Comparison of ENCODE assay signal across 7 mouse cellular contexts in the genomic region with DNA sequence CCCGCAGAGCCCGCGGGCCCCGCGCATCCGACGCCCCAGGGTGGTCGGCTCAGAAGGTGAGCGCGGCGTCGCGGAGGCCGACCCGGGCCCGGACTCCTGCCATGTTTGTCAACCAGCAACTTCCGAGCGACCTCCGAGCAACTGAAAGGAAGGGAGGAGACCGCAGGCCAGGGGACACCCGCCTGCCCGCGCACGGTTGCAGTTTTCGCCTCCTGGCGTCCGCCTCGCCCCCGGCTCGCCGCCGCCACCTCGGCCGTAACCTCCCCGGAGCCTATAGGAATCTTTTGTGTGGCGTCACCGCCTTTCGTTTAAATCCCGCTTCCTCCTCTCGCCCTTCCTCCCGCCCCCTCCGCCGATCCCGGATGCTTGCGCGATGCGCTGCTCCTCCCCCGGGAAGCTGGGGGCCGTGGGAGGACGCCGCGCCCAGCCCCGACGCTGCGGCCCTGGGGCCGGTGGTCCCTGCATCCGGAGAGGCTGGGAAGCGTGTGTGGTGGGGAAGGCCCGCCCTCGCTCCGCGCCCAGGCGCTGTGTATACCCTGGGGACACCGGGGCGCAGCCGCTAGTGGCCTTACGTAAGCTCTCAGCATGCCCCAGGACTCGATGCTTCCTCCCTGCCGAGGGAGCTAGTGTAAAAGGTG. TPM values are rescaled to one million over a fixed set of nuclear protein-coding genes. Genes with fewer than 3 reads are reported as not detected.
DNase-seq lines count a peak whose midpoint lies in the region; ATAC-seq and TF ChIP-seq lines count a peak whose summit lies in the region.

A gene (minus strand): TSS at position 285 of the 638 bp plus-strand sequence.
A gene (plus strand): TSS at position 446 of the 638 bp plus-strand sequence.

- peaks cover 9% of the 10 kb centered on the region for H3K4me1 ChIP-seq in embryonic facial prominence, embryonic 11.5 days (ENCODE audit: control insufficient read depth, insufficient read depth, low read length)
- peaks cover 53% of the 10 kb centered on the region for H3K4me1 ChIP-seq in limb, embryonic 12.5 days (replicated peaks)
- peaks cover 47% of the 10 kb centered on the region for H3K4me1 ChIP-seq in midbrain, embryonic 15.5 days
- peaks cover 8% of the 10 kb centered on the region for H3K4me1 ChIP-seq in spleen, adult 2 months (ENCODE audit: control insufficient read depth, insufficient read depth, insufficient read length)

- peak within 1 kb of the TSS; percentile 94 for H3K27ac ChIP-seq in embryonic facial prominence, embryonic 11.5 days (replicated peaks; ENCODE audit: low read depth, low read length)
- H3K27ac ChIP-seq in limb, embryonic 12.5 days: peak within 1 kb of the TSS; percentile 97
- H3K27ac ChIP-seq in midbrain, embryonic 15.5 days: peak within 1 kb of the TSS; percentile 92
- peak within 1 kb of the TSS; percentile 87 for H3K27ac ChIP-seq in spleen, adult 2 months (ENCODE audit: insufficient read depth, low read length)

- peak within 1 kb of the TSS; percentile 90 for H3K4me3 ChIP-seq in embryonic facial prominence, embryonic 11.5 days (ENCODE audit: low read depth, low read length)
- peak within 1 kb of the TSS; percentile 85 for H3K4me3 ChIP-seq in limb, embryonic 12.5 days (replicated peaks)
- H3K4me3 ChIP-seq in midbrain, embryonic 15.5 days: peak within 1 kb of the TSS; percentile 82
- peak within 1 kb of the TSS; percentile 82 for H3K4me3 ChIP-seq in spleen, adult 2 months (ENCODE audit: extremely low read depth, insufficient read depth, insufficient read length)

- no peaks in the 10 kb centered on the region for H3K27me3 ChIP-seq in embryonic facial prominence, embryonic 11.5 days (ENCODE audit: control insufficient read depth, insufficient read depth, low read length)
- H3K27me3 ChIP-seq in limb, embryonic 12.5 days: no peaks in the 10 kb centered on the region
- H3K27me3 ChIP-seq in midbrain, embryonic 15.5 days (replicated peaks): no peaks in the 10 kb centered on the region
- no peaks in the 10 kb centered on the region for H3K27me3 ChIP-seq in spleen, adult 2 months (ENCODE audit: control insufficient read depth, insufficient read depth, low read length)

- peak within 1 kb of the TSS; percentile 88 for H3K4me2 ChIP-seq in embryonic facial prominence, embryonic 11.5 days (ENCODE audit: low read depth, low read length)
- H3K4me2 ChIP-seq in limb, embryonic 12.5 days: peak within 1 kb of the TSS; percentile 97
- H3K4me2 ChIP-seq in midbrain, embryonic 15.5 days: peak within 1 kb of the TSS; percentile 67

- H3K36me3 ChIP-seq in embryonic facial prominence, embryonic 11.5 days (replicated peaks; ENCODE audit: control insufficient read depth, insufficient read depth, low read depth, low read length): no peaks in the 10 kb centered on the region
- H3K36me3 ChIP-seq in limb, embryonic 12.5 days: peaks cover 6% of the 10 kb centered on the region; the same call in 1 of the 2 replicates
- H3K36me3 ChIP-seq in midbrain, embryonic 15.5 days (replicated peaks): no peaks in the 10 kb centered on the region
- H3K36me3 ChIP-seq in spleen, adult 2 months (ENCODE audit: control insufficient read depth, insufficient read depth, low read length): no peaks in the 10 kb centered on the region; the same call in 1 of the 2 replicates

- TF ChIP-seq CTCF in spleen, adult 2 months (IDR thresholded peaks at IDR 0.05; ENCODE audit: extremely low read depth, insufficient read depth, insufficient read length, insufficient replicate concordance): no peak

- ATAC-seq in embryonic facial prominence, embryonic 11.5 days (replicated peaks; ENCODE audit: insufficient number of reproducible peaks, low FRiP score, low TSS enrichment, low read depth): peak; percentile 88
- peak; percentile 75 for ATAC-seq in limb, embryonic 12.5 days (ENCODE audit: insufficient number of reproducible peaks, insufficient read depth, low FRiP score, low TSS enrichment, low read depth)
- peak; percentile 88 for ATAC-seq in midbrain, embryonic 15.5 days (replicated peaks)

- H3K9me3 ChIP-seq in embryonic facial prominence, embryonic 11.5 days (replicated peaks; ENCODE audit: control insufficient read depth, low read length): no peaks in the 10 kb centered on the region
- H3K9me3 ChIP-seq in limb, embryonic 12.5 days: 0 out of 2 replicates have a peak, but pooled peaks cover 5% of the 10 kb centered on the region
- no peaks in the 10 kb centered on the region for H3K9me3 ChIP-seq in midbrain, embryonic 15.5 days

- H3K9ac ChIP-seq in embryonic facial prominence, embryonic 11.5 days (replicated peaks; ENCODE audit: low read length): peak within 1 kb of the TSS; percentile 91
- H3K9ac ChIP-seq in limb, embryonic 12.5 days (replicated peaks): peak within 1 kb of the TSS; percentile 89
- H3K9ac ChIP-seq in midbrain, embryonic 15.5 days: peak within 1 kb of the TSS; percentile 91

- DNase-seq in adrenal gland, postnatal 14 days: peak; percentile 94
- DNase-seq in embryonic facial prominence, embryonic 11.5 days (ENCODE audit: low spot score): peak; percentile 94
- peak; percentile 100 for DNase-seq in heart, adult 11 months
- peak; percentile 90 for DNase-seq in kidney, adult 18-20 months
- DNase-seq in spleen, adult 2 months (ENCODE audit: low read depth in 1 of 2, low spot score in 2 of 2): peak; percentile 65 to 83

- TF ChIP-seq POLR2A in spleen, adult 2 months (IDR thresholded peaks at IDR 0.05; ENCODE audit: low read depth, low read length): peak; percentile 69

- WGBS in embryonic facial prominence, embryonic 11.5 days: 0% methylated on average over 48 of the region's 69 CpGs
- under 1% methylated on average over 60 of the region's 69 CpGs for WGBS in limb, embryonic 12.5 days
- under 1% methylated on average over 60 of the region's 69 CpGs for WGBS in midbrain, embryonic 15.5 days
- WGBS in spleen, adult 2 months: under 1% methylated on average over 69 of the region's 69 CpGs

RNA-seq across cellular contexts. Expression of the first gene that starts in this region (rescaled TPM):
- total RNA-seq in adrenal gland, postnatal 14 days (2021): 17.8 and 18.1 TPM in 2 replicates
- polyA plus RNA-seq in embryonic facial prominence, embryonic 11.5 days (2014; fragmentation: Nextera tagmentation; extraction: Ambion mirVana): 20.7 and 21.4 TPM in 2 replicates
- 23.0 and 24.3 TPM in 2 replicates for polyA plus RNA-seq in limb, embryonic 12.5 days (2016; fragmentation: Nextera tagmentation; extraction: Ambion mirVana)
- polyA plus RNA-seq in midbrain, embryonic 15.5 days (2015; fragmentation: Nextera tagmentation; extraction: Ambion mirVana): 10.1 and 12.1 TPM in 2 replicates
- 23.5 and 38.9 TPM in 2 replicates for polyA plus RNA-seq in spleen, adult 2 months (2012; rRNA removed)

RNA-seq across cellular contexts. Expression of the second gene that starts in this region (rescaled TPM):
- total RNA-seq in adrenal gland, postnatal 14 days (2021): 87.2 and 100 TPM in 2 replicates
- 98.5 and 104 TPM in 2 replicates for polyA plus RNA-seq in embryonic facial prominence, embryonic 11.5 days (2014; fragmentation: Nextera tagmentation; extraction: Ambion mirVana)
- 97.0 and 105 TPM in 2 replicates for polyA plus RNA-seq in limb, embryonic 12.5 days (2016; fragmentation: Nextera tagmentation; extraction: Ambion mirVana)
- polyA plus RNA-seq in midbrain, embryonic 15.5 days (2015; fragmentation: Nextera tagmentation; extraction: Ambion mirVana): 64.7 and 67.1 TPM in 2 replicates
- 5.4 and 6.2 TPM in 2 replicates for polyA plus RNA-seq in spleen, adult 2 months (2012; rRNA removed)

Comparison
In these comparisons a context has a peak if more than half of its experiments do, and no peak if none do; other contexts are left out.
1. Peak in every context shown above with its lines: DNase-seq, ATAC-seq, H3K4me3 ChIP-seq and H3K27ac ChIP-seq.